Mouse (Mus musculus) adrenal gland, adult 8-10 months (tissue): ENCODE data around the gene Mgrn1. TPM values are rescaled to one million over a fixed set of nuclear protein-coding genes. Genes with fewer than 3 reads are reported as not detected.

ENCODE experiments used
- total RNA-seq, 4 experiments: library from RNA; stranded (reverse); gene quantifications; 2 replicates each; pipeline ENCODE4 v1.2.4; 2022

Mgrn1 gene
- total RNA-seq, 4 experiments from 2014 or later: 88.5 to 120 (median 98.0) TPM

Other genes starting within 250 kb of the Mgrn1 start
- gene Vasn, start 246.3 kb upstream of the Mgrn1 start, total RNA-seq: 10 to 100 TPM; 10.1 to 16.9 (median 11.1) TPM
- gene Dnaja3, start 246.3 kb upstream of the Mgrn1 start, total RNA-seq: 100 to 1,000 TPM; 107 to 132 (median 117) TPM
- gene Coro7, start 206.5 kb upstream of the Mgrn1 start, total RNA-seq: 10 to 100 TPM; 23.1 to 41.9 (median 36.7) TPM
- gene Nmral1, start 166.9 kb upstream of the Mgrn1 start, total RNA-seq: 1 to 10 TPM; 2.3 to 9.0 (median 4.8) TPM
- 100 to 1,000 TPM in 1 of 4 experiments, 10 to 100 TPM in 3; 89.6 to 120 (median 94.1) TPM for gene Hmox2, start 159.9 kb upstream of the Mgrn1 start, total RNA-seq
- gene Cdip1, start 96.0 kb upstream of the Mgrn1 start, total RNA-seq: 100 to 1,000 TPM; 120 to 148 (median 143) TPM
- gene 4930562C15Rik, start 50.8 kb upstream of the Mgrn1 start, total RNA-seq: under 1 TPM in 1 of 4 experiments, not detected in 3; 0.14 TPM
- gene Ubald1, start 5.9 kb upstream of the Mgrn1 start, total RNA-seq: 10 to 100 TPM; 33.0 to 42.5 (median 38.2) TPM
- gene Nudt16l1, start 52.5 kb downstream of the Mgrn1 start, total RNA-seq: 10 to 100 TPM; 75.9 to 85.5 (median 78.3) TPM
- gene Anks3, start 78.0 kb downstream of the Mgrn1 start, total RNA-seq: 10 to 100 TPM; 48.5 to 79.6 (median 58.6) TPM
- gene Sept12, start 111.6 kb downstream of the Mgrn1 start, total RNA-seq: not detected
- gene Smim22, start 121.0 kb downstream of the Mgrn1 start, total RNA-seq: not detected
- 10 to 100 TPM; 24.3 to 50.0 (median 36.7) TPM for gene Rogdi, start 127.3 kb downstream of the Mgrn1 start, total RNA-seq
- 100 to 1,000 TPM in 3 of 4 experiments, 10 to 100 TPM in 1; 96.3 to 120 (median 114) TPM for gene Glyr1, start 163.6 kb downstream of the Mgrn1 start, total RNA-seq
- gene Ubn1, start 163.8 kb downstream of the Mgrn1 start, total RNA-seq: 10 to 100 TPM; 34.1 to 41.6 (median 38.6) TPM
- 10 to 100 TPM in 2 of 4 experiments, 1 to 10 TPM in 2; 3.1 to 17.7 (median 9.9) TPM for gene Ppl, start 246.2 kb downstream of the Mgrn1 start, total RNA-seq